Comparison of ENCODE assay signal across 8 mouse cellular contexts in the genomic region with DNA sequence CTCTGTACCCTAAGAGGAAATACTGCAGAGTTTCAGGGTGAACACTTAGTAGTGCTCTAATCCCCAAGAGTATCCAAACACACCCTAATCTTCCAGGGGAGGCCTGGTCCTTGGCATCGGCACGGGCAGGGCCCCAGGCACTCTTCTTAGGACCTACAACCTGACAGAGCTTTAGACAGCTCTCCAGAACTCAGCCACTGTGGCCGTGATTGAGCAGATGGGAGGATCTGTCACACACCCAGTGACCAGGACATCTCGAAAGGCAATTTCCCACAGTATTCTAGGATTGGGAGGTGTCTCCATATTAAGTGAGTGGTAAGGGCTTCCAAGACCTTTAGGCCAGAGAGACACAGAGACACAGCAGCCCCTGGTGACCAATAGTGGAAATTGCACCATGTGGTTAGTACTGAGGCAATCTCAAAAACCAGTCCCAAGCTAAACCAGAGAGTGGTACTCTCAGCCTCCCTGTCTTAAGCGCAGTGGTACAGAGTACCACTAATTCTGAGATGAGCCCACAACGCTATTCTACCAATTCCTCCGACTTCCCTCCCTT. TPM values are rescaled to one million over a fixed set of nuclear protein-coding genes. Genes with fewer than 3 reads are reported as not detected.
A peak's percentile ranks its signal among the peaks of the same experiment; 100 is the strongest.
DNase-seq lines count a peak whose midpoint lies in the region; ATAC-seq and TF ChIP-seq lines count a peak whose summit lies in the region.

No protein-coding gene starts in this region.

- no peaks in the 10 kb centered on the region for H3K36me3 ChIP-seq in heart, embryonic 12.5 days
- no peaks in the 10 kb centered on the region for H3K36me3 ChIP-seq in kidney, embryonic 15.5 days

- H3K9me3 ChIP-seq in heart, embryonic 12.5 days (replicated peaks) = no peaks in the 10 kb centered on the region
- no peaks in the 10 kb centered on the region for H3K9me3 ChIP-seq in kidney, embryonic 15.5 days (replicated peaks)

- H3K4me3 ChIP-seq in layer of hippocampus, adult 2 months = no peak overlapping the region
- H3K4me3 ChIP-seq in heart, embryonic 12.5 days = no peak overlapping the region
- no peak overlapping the region for H3K4me3 ChIP-seq in kidney, embryonic 15.5 days (replicated peaks)

- no peak overlapping the region for H3K4me2 ChIP-seq in heart, embryonic 12.5 days
- H3K4me2 ChIP-seq in kidney, embryonic 15.5 days = no peak overlapping the region

- H3K27me3 ChIP-seq in heart, embryonic 12.5 days (replicated peaks) = peaks cover 16% of the 10 kb centered on the region
- H3K27me3 ChIP-seq in kidney, embryonic 15.5 days = no peaks in the 10 kb centered on the region

- peak; percentile 78 for ATAC-seq in activated CD4-positive, CD25-positive, alpha-beta regulatory T cell, adult 4 months
- peak; percentile 89 for ATAC-seq in common myeloid progenitor, adult 5-6 weeks (replicated peaks; ENCODE audit: low read depth, poor library complexity, severe bottlenecking)
- peak; percentile 60; the same call in 1 of the 2 replicates for ATAC-seq in heart, embryonic 12.5 days (ENCODE audit: insufficient number of reproducible peaks, low FRiP score)
- peak; percentile 41; the same call in 1 of the 2 replicates for ATAC-seq in kidney, embryonic 15.5 days (replicated peaks; ENCODE audit: low FRiP score)
- ATAC-seq in megakaryocyte-erythroid progenitor cell, adult 5-6 weeks (replicated peaks; ENCODE audit: low FRiP score, low TSS enrichment, poor library complexity, severe bottlenecking) = peak; percentile 85

- 42% methylated on average over 7 of the region's 7 CpGs for WGBS in heart, embryonic 12.5 days
- 53% methylated on average over 7 of the region's 7 CpGs for WGBS in kidney, embryonic 15.5 days

- DNase-seq in layer of hippocampus, adult 2 months (ENCODE audit: low spot score in 2 of 2) = peak in 1 of 2 experiments; percentile 44
- no peak for DNase-seq in layer of hippocampus, postnatal 36 days
- DNase-seq in thymus, postnatal 36 days = peak; percentile 45 to 47

- TF ChIP-seq CTCF in layer of hippocampus, adult 2 months (conservative IDR thresholded peaks at IDR 0.05) = peak; percentile 87

- H3K9ac ChIP-seq in heart, embryonic 12.5 days = no peak overlapping the region
- H3K9ac ChIP-seq in kidney, embryonic 15.5 days = no peak overlapping the region

- H3K4me1 ChIP-seq in heart, embryonic 12.5 days (replicated peaks) = peaks cover 19% of the 10 kb centered on the region
- no peaks in the 10 kb centered on the region for H3K4me1 ChIP-seq in kidney, embryonic 15.5 days

- H3K27ac ChIP-seq in layer of hippocampus, adult 2 months = no peak overlapping the region
- H3K27ac ChIP-seq in heart, embryonic 12.5 days (ENCODE audit: poor library complexity, severe bottlenecking) = no peak overlapping the region
- H3K27ac ChIP-seq in kidney, embryonic 15.5 days = no peak overlapping the region

RNA-seq across cellular contexts. Expression of gene Gpx2, which starts 8.4 kb away (rescaled TPM):
- total RNA-seq in layer of hippocampus, adult 2 months (2021) = under 1 TPM in 1 of 2 experiments, not detected in 1; 0.88 TPM
- under 1 TPM; 0.27 to 0.51 TPM for total RNA-seq in layer of hippocampus, postnatal 36 days (2021)
- not detected for polyA plus RNA-seq in activated CD4-positive, CD25-positive, alpha-beta regulatory T cell, adult 4 months (2017; shearing (Covaris generic))
- total RNA-seq in common myeloid progenitor, adult 5-6 weeks (2017) = not detected in 2 replicates
- polyA plus RNA-seq in heart, embryonic 12.5 days (2016; fragmentation: Nextera tagmentation; extraction: Ambion mirVana) = 0.49 TPM in 1 of 2 replicates, not detected in the other
- 4.0 TPM in 1 of 2 replicates, not detected in the other for polyA plus RNA-seq in kidney, embryonic 15.5 days (2015; fragmentation: Nextera tagmentation; extraction: Ambion mirVana)
- not detected in 2 replicates for total RNA-seq in megakaryocyte-erythroid progenitor cell, adult 5-6 weeks (2014; fragmentation: Nextera tagmentation)
- not detected in 2 replicates for total RNA-seq in megakaryocyte-erythroid progenitor cell, adult 5-6 weeks (2017)

RNA-seq across cellular contexts. Expression of gene Rab15, which starts 18.9 kb away (rescaled TPM):
- total RNA-seq in layer of hippocampus, adult 2 months (2021) = 100 to 1,000 TPM; 189 to 195 TPM
- total RNA-seq in layer of hippocampus, postnatal 36 days (2021) = 100 to 1,000 TPM; 182 to 188 TPM
- not detected for polyA plus RNA-seq in activated CD4-positive, CD25-positive, alpha-beta regulatory T cell, adult 4 months (2017; shearing (Covaris generic))
- total RNA-seq in common myeloid progenitor, adult 5-6 weeks (2017) = not detected in 2 replicates
- 2.9 and 3.6 TPM in 2 replicates for polyA plus RNA-seq in heart, embryonic 12.5 days (2016; fragmentation: Nextera tagmentation; extraction: Ambion mirVana)
- 10.9 and 11.1 TPM in 2 replicates for polyA plus RNA-seq in kidney, embryonic 15.5 days (2015; fragmentation: Nextera tagmentation; extraction: Ambion mirVana)
- total RNA-seq in megakaryocyte-erythroid progenitor cell, adult 5-6 weeks (2014; fragmentation: Nextera tagmentation) = not detected in 2 replicates
- total RNA-seq in megakaryocyte-erythroid progenitor cell, adult 5-6 weeks (2017) = not detected in 2 replicates

RNA-seq across cellular contexts. Expression of gene Fntb, which starts 38.4 kb away (rescaled TPM):
- total RNA-seq in layer of hippocampus, adult 2 months (2021) = 10 to 100 TPM; 24.8 to 26.2 TPM
- 10 to 100 TPM; 24.3 to 27.1 TPM for total RNA-seq in layer of hippocampus, postnatal 36 days (2021)
- polyA plus RNA-seq in activated CD4-positive, CD25-positive, alpha-beta regulatory T cell, adult 4 months (2017; shearing (Covaris generic)) = 10 to 100 TPM; 16.5 to 22.9 TPM
- 4.9 and 8.7 TPM in 2 replicates for total RNA-seq in common myeloid progenitor, adult 5-6 weeks (2017)
- 30.9 and 31.7 TPM in 2 replicates for polyA plus RNA-seq in heart, embryonic 12.5 days (2016; fragmentation: Nextera tagmentation; extraction: Ambion mirVana)
- 37.5 and 43.7 TPM in 2 replicates for polyA plus RNA-seq in kidney, embryonic 15.5 days (2015; fragmentation: Nextera tagmentation; extraction: Ambion mirVana)
- 27.2 and 31.1 TPM in 2 replicates for total RNA-seq in megakaryocyte-erythroid progenitor cell, adult 5-6 weeks (2014; fragmentation: Nextera tagmentation)
- 5.0 and 15.4 TPM in 2 replicates for total RNA-seq in megakaryocyte-erythroid progenitor cell, adult 5-6 weeks (2017)

RNA-seq across cellular contexts. Expression of gene Churc1, which starts 38.4 kb away (rescaled TPM):
- 10 to 100 TPM; 36.5 to 37.3 TPM for total RNA-seq in layer of hippocampus, adult 2 months (2021)
- 10 to 100 TPM; 33.0 to 34.6 TPM for total RNA-seq in layer of hippocampus, postnatal 36 days (2021)
- 100 to 1,000 TPM; 149 to 159 TPM for polyA plus RNA-seq in activated CD4-positive, CD25-positive, alpha-beta regulatory T cell, adult 4 months (2017; shearing (Covaris generic))
- total RNA-seq in common myeloid progenitor, adult 5-6 weeks (2017) = 42.0 and 45.8 TPM in 2 replicates
- polyA plus RNA-seq in heart, embryonic 12.5 days (2016; fragmentation: Nextera tagmentation; extraction: Ambion mirVana) = 124 and 131 TPM in 2 replicates
- polyA plus RNA-seq in kidney, embryonic 15.5 days (2015; fragmentation: Nextera tagmentation; extraction: Ambion mirVana) = 118 and 129 TPM in 2 replicates
- total RNA-seq in megakaryocyte-erythroid progenitor cell, adult 5-6 weeks (2014; fragmentation: Nextera tagmentation) = 136 and 145 TPM in 2 replicates
- total RNA-seq in megakaryocyte-erythroid progenitor cell, adult 5-6 weeks (2017) = 48.9 and 57.3 TPM in 2 replicates

Comparison
In these comparisons a context has a peak if more than half of its experiments do, and no peak if none do; other contexts are left out.
1. DNase-seq: peak in thymus, postnatal 36 days (2 of 2); none in layer of hippocampus, postnatal 36 days (0 of 2).
2. RNA of gene Rab15, which starts 18.9 kb away (total RNA-seq): 189 to 195 TPM in layer of hippocampus, adult 2 months and 182 to 188 TPM in layer of hippocampus, postnatal 36 days; not detected in megakaryocyte-erythroid progenitor cell, adult 5-6 weeks and not detected in common myeloid progenitor, adult 5-6 weeks; every median in the first group is over 100 times any median in the second.
3. Peak in every context shown above with its lines, with median percentiles within 50 percentile points of each other: ATAC-seq.